Mouse (Mus musculus) embryo, embryonic 9.5 days (tissue): ENCODE results near the gene Mcoln2.
A peak's percentile ranks its signal among the peaks of the same experiment; 100 is the strongest.
"Not testable (repeated sequence)": the region's sequence is repeated elsewhere in the genome, so short reads cannot be mapped to it uniquely, and the experiment has no call there.

Source experiments
- DNase-seq: peaks from one replicate; pipeline ENCODE4 v3.0.0-alpha.2; 2017; ENCODE audit errors: extremely low spot score

The Mcoln2 gene

DNA sequence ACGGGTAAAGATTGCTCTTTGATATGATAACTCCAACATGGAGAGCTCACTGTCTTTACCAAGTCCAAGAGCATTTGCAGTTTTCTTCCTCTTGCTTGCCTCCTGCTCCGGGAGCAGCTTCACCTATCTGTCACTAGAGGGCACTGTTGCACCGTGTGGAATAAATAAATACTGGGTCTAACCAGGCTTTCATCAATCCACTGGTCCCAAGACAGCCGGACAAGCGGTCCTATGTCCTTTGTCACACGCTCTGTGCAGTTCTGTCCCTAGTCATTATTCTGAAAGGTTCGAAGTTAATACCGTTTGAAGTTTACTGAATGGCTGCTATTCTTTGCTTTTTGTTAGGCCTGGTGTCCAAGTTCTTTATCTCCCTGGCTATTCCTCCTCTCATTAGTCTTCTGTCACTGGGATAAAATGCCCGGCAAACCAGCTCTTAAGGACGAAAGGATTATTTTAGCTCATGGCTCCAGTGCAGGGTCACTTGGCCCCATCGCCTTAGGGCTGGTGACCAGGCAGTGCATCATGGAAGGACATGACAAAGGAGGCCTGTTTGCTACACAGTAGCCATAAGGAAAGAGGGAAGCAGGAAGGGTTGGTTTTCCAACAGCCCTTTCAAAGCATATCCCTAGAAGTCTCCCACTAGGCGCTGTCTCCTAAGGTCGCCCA lies 35.5 kb downstream of the Mcoln2 start:
- peak; percentile 75 for DNase-seq

DNA sequence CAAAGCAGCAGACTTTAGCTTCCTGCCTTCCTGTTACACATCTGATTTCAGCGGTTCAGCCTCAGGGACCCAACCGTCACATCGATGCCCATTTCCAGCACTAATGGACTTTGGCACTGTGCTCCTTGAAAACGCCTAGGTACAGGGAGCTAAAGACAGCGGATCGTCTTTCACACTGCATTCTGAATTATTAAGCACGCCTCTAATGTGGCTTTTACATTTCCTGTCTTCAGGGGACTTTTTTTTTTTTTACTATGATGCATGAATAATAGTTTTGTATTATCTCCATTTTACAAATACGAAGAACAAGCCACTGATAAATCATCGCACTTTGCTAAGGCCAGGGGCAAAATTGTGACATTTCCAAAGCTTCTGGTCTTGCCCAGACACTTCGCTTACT lies 36.4 kb downstream of the Mcoln2 start:
- no peak for DNase-seq

DNA sequence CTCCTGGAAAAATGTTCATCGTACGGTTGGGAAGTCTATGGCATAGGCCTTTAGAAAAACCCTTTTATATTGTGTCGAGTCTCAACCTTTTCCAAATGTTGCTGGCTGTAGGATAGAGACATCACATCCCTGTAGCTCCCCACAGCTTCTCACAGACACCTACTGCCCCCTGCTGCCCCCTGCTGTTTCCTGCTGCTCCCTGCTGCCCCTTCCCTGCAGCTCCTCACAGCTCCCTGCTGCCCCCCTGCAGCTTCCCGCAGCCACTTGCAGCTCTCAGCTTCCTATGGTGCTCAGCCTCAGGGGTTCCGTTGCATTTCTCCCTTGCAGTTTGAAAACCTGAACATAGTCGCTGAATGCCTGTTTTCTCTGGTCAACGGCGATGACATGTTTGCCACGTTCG lies 40.3 kb downstream of the Mcoln2 start:
- DNase-seq: no peak

DNA sequence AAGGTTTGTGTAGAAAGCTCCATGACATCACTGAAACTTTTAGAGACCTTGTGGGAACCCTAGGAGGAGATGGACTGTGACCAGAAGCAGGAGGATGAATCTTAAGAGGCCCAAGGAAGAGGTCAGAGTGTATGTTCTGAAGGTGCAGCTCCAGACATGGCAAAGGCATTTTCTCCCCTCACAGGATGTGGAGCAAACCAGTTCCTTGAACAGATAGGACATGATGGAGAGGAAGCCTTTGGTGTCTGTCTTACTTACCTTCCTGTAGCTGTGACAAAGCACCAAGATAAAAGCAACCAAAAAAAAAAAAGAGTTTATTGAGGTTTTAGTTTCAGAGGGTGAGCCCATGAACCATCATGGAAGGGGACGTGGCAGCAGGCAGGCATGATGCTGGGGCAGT lies 42.9 kb downstream of the Mcoln2 start:
- DNase-seq: no peak

DNA sequence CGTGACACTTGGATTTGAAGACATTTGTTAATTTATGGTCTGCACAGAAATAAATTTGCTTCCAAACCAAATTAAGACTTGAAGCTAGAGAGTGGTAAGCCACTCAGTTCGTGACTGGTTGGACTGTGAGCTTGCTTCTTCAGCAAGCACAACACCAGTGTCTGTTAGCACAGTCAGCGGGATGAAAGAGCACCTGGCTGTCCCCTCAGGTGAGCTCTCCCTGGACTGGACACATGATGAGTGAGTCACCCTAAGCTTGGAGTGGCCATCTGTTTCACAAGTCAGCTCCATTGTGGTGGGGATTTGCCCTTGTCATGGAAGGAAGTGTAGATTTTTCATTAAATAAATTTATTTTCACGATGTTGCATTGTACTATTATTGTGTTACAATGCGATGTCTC lies 45.5 kb downstream of the Mcoln2 start:
- no peak for DNase-seq

DNA sequence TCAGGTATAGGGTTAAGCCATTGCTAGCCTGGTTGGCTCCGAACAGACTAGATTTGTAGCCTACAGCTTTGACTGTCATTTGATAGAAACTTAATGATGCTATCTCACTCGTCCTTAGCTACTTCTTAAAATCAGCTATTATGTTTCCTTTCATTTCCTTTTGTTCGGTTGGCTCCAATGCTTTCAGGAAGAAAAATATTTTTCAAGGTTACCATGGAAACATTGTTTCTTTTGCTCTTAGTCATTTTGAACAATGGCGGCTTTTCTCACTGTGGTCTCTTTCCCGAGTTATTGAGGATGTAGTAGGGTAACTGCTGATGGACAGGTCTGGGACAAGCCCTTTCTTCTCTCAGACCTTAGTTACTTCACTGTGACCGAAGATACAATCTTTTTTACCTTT lies 46.7 kb downstream of the Mcoln2 start:
- no peak for DNase-seq

DNA sequence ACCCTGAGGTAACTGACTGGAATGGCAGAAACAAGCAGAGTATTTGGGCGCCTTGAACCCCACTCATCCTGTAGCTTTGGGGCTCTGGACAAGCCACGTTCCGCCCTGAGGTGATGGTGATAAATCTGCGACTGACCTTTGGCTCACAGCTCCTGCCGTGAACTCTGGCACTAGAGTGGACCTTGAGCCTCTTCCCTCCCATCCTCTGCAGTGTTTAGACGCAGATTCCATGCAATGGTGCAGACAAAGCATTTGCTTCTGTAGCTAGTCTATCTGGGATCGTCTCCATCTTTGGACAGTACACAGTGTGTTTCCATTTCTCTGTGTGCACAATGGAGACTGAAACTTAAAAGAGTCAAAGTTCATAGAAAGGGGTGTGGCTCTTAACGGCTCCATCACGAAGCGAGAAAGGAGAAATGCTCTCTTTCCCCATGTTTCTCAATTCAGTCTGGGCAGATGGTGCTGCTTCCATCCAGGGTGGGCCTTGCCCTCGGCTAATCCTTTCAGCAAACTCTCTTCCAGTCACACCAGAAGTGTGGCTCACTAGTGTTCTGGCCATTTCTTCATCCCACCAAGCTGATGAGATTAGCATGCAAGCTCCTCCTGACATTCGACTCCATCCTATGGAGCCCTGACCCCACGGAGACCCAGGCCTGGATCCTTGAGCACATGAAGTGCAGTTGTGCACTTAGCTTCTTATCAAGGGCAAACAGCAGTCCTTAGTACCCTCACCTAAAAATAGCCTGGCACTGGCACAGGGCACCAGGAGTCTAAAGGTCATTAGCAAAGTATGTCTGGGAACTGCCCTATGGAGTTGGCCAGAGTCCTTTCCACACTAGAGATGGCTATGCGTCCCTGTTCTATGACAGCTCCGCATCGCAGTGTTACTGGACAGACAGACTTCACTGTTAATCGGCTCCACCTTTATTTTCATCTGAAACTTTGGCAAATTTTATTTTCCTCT lies 47.4 kb downstream of the Mcoln2 start:
- DNase-seq: no peak

DNA sequence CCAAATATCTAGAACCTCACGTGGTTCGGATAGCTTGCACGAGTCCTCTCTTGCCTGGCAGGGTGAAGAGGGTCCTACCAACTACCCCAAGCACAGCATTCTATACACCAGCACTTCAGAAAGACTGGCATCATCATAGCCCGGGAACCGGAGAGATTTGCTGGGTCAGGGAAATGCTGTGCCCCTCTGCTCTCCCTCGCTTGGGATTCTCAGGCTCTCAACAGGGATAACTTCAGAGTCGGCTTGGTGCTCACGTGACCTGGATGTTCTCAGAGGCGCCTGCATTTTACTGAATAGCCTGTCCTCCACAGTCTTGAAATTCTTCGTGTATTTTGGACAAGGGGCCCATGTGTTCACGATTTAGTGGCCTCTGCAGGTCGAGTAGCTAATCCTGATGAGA lies 48.2 kb downstream of the Mcoln2 start:
- no peak for DNase-seq

DNA sequence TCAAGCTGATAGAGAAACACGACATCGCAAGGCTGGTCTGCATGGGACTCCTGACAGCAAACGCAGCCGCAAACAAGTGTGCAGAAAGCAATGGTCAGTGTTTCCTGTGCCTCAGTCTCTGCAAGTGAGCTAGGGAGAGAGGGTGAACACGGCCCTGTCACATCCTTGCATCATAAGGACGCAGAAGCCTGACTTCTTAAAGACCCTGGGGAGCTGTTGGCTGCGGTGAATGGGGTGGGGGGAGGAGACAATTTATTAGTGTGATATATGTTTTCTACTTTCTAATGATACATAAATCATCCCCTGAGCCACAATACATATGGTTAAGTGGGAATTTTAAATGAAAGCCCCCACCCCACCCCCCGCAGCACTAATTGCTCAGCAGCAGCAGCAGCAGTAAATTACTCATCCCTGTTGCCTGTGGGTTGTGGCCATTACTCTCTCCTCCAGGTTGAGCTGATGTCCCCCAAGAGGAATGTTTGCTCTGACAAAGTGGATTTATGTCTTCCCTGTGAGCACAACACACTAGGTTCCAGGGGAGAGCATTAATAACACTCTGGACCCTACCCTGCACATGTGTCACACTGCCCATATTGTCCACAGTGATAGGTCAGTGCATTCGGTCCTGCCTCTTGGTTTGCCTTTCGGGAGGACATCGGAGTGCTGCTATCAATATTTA lies 49.3 kb downstream of the Mcoln2 start:
- no peak for DNase-seq

DNA sequence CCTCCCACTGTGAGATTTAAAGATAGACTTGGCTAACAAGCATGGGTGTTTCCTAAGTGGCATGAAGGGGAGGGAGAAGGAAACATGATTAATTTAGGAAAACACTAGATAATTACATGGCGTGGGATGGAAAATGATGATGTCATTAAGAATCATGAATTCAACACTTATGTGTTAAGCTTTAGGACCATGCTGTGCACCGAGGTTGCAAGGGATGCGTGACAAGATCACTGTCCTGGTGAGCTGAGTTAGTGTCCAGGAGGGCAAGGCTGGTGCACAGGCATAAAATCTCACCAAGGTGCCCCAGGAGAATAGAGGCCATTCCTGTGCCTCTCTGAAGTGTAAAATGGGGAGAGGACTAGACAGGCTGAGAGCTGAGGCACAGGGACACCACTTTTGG lies 49.9 kb downstream of the Mcoln2 start:
- DNase-seq: no peak

DNA sequence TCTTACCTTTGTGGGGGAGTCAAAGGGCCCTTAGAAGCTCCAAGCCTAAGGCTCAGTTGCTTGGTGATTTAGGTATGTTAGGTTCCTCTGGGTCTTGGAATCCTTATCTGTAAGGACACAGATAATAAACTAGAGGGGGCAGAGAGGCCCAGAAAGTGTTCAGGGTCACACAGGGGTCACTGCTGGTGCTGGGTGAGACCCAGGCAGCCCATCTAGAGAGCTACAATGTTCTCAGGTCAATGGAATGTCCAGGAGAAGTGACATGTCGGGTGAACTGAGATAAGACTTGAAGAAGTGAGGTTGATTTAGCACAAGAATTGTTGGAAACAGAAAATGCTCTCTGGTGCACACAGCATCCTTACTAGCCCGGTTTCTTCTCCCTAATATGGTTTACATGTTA lies 54.7 kb downstream of the Mcoln2 start:
- DNase-seq: no peak

DNA sequence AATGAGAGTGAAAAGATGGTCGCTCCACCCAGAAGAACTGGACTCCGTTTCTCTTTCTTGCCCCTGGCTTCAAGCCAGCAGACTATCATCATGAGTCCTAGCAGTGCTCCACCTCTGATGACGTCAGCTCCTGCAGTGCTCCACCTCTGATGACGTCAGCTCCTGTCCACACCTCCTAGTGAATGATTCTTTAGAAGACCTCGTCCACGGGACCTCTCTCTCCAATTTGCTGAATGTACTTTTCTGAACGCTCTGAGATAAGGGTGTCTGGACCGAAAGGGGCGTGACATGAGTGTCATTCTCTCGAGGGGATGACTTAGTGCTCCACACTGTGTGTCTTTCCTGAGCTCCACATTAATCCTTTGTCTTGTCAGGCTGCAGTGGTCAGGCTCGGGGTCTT lies 55.7 kb downstream of the Mcoln2 start:
- no peak for DNase-seq

DNA sequence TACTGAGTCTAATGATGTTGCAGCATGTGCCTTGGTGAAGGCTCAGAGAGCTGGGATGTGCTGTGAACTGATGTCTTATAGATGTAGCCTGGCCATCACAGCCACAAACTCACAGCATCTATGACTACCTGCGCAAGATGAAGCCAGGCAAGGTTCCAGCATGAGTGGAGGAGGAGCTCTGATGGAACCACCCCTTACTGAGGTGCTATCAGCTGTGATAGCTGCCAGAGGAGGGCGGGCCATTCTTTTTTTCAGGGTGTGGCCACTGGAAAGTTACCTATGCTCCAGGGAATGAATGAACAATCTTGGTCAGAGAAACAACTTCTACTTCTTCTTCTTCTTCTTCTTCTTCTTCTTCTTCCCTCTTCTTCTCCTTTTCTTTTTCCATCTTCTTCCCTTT lies 57.0 kb downstream of the Mcoln2 start:
- no peak for DNase-seq

DNA sequence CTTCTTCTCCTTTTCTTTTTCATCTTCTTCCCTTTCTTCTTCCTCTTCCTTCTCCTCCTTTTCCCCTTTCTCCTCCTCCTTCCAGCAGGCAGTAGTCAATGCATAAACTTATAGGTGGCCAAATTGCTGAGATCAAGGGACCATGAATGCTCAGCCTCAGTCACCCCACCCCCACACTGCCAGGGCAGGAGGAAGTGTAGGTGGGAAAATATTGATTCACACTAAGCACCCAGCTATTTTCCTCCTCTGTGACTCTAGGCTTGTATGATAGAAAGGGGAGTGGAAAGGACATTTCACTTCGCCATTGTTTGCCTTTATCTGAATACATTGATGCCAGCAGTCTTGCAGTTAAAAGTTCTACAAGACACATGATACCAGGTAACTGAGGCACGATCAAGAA lies 57.8 kb downstream of the Mcoln2 start:
- DNase-seq: no peak

DNA sequence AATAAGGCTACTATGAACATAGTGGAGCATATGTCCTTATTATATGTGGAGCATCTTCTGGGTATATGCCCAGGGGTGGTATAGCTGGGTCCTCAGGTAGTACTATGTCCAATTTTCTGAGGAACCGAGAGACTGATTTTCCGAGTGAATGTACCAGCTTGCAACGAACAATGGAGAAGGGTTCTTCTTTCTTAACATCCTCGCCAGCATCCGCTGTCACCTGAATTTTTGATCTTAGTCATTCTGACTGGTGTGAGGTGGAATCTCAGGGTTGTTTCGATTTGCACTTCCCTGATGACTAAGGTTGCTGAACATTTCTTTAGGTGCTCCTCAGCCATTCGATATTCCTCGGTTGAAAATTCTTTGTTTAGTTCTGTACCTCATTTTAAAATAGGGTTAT lies 60.1 kb downstream of the Mcoln2 start:
- not testable (repeated sequence) for DNase-seq

DNA sequence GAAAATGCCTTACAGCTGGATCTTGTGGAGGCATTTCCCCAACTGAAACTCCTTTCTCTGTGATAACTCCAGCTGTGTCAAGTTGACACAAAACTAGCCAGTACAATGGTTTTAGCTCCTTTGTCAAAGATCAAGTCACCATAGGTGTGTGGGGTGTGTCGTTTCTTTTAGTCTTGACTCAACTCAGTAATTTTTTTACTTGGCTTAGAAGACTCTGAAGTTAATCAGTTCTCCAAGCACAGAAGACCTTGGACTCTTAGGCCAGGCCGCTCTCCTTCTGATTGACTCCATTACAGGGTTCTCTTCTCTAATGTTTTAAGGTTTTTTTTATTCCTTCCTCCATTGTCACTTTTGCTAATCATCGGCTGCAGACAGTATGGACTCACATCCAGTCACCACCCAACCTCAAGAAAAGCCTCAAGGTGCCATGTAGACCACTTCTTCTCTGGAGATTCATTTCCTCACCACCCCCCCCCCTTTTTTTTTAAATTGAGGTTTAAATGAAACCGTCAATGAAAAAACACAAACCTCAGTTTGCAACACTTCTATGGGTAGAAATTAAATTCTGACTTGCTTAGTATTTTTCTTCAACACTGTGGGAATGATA lies 61.6 kb downstream of the Mcoln2 start:
- no peak for DNase-seq

DNA sequence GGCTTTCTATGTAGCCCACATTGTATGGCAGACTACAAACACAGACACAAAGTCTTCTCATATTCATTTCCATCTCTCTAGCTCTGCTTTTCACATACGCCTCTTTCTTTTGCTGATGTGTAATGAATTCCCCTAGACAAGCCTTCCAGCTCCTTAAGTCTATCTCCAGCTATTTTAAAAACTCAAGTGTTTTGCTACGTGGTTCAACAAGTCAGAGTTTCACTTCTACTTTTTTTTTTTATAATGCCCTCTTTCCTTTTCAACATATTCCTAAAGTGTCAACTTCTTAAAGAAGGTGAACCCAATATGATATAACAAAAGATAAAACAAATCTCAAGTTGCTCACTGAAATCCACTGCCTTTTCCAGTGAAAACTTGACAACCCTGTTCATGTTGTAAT lies 62.3 kb downstream of the Mcoln2 start:
- no peak for DNase-seq

DNA sequence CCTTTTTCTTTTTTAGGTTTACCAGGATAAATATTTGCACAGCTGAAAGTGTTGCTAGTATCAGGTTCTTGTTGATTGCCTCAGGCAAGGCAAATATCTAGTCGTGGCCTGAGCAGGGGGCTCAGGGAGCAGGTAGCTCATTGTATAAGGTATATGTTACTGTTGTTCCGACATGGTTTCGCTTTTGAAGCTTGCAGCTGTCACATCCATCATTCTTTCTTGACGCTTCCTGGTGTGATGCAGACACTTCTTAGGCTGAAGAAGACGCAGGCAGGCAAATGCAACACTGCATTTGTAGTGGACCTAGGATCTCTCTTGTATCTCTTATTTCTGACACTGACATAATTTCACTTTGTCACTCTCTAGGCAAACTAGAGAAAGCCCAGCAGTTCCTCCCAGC lies 63.7 kb downstream of the Mcoln2 start:
- DNase-seq: no peak

DNA sequence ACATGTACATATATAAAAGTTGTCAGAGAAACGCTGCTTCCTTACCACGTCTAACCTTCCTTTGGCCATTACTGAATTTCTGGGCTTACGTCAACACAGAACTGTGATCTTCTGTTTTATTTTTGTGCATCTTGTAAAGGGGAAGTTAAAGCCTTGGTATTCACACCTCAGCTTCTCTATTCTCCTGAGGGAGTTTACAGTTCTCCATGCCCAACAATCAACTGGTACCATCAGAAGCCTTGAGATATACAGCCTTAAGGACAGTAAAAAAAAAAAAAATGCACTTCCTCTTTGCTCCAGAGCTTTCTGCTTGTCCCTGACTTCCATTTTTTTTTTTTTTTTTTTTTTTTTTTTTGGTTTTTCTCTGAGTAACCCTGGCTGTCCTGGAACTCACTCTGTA lies 66.9 kb downstream of the Mcoln2 start:
- DNase-seq: no peak

DNA sequence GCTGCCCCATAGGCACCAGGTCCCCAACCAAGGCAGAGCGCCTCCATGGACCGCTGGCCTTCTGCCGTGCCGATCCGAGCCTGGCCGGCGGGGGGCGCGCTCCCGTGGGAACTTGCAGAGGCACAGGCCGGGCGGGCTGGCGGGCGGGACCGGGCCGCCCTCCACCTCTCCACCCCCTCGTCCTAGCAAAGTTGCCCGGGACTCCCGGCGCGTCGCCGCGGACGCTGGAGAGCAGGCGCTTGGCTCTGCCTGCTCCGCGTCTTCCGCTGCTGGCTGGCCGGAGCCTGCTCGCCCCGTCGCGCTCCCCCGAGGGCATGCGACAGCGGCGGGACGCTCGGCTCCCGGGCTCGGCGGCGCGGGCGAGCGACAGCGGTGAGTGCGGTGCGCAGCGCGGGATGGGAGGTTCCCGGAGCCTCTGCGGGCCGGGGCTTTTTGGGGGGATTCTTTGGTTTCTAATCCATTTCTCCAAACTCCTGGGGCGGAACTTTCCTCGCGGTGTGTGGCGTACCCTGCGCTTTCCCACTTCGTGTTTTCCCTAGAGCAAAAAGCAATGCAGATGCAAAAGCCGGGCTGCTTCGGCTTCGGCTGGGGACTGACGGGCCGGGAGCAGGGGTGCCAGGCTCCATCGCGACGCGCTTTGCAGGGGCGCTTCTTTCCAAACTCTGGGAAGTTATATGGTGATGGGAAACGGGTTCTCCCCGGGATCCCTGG lies 71.3 kb downstream of the Mcoln2 start, which contains the start of gene Lpar3:
Lpar3 (plus strand) TSS at position 188 of the 711 bp plus-strand sequence.
- DNase-seq: peak; percentile 85

DNA sequence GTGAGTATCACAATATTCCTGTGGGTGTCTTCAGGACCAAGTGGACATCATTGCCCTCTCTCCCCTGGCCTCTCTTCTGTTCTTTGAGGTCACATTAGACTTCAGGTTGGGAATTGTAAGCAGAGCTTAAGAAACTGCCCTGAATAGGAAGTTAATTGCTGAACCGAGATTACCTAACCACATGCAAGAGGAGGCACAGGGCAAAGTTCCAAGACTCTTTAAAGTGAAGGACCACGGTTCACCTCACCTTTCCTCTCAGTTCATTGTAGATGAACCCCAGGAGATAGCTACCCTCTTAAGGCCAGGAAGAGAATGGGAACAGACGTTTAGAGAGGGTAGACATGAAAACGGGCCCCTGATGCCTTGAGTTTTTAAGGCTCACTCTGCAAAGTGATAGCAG lies 74.6 kb downstream of the Mcoln2 start:
- DNase-seq: no peak
